Mouse (Mus musculus) liver, embryonic 15.5 days (tissue): ENCODE measurements around the gene Commd3. TPM values are rescaled to one million over a fixed set of nuclear protein-coding genes. Genes with fewer than 3 reads are reported as not detected.

Experiments
- ATAC-seq: fragments of 200-750 bp; cut with Nextera tagmentation; 2 replicates; pipeline ENCODE4 v1.8.0; 2017; ENCODE audit warnings: moderate number of reproducible peaks, mild to moderate bottlenecking, moderate library complexity; ENCODE audit not compliant: insufficient read depth
- H3K27ac ChIP-seq: fragments of 300-500 bp; sonication (generic); replicated peaks from 2 replicates; pipeline ENCODE4 v1.5.1; 2015; ENCODE audit warnings: mild to moderate bottlenecking, inconsistent platforms
- H3K27me3 ChIP-seq: fragments of 300-500 bp; sonication (generic); 2 replicates; pipeline ENCODE4 v1.6.1; 2015; ENCODE audit warnings: mild to moderate bottlenecking, inconsistent platforms
- H3K36me3 ChIP-seq: fragments of 300-500 bp; sonication (generic); replicated peaks from 2 replicates; pipeline ENCODE4 v1.6.1; 2015; ENCODE audit warnings: moderate library complexity, mild to moderate bottlenecking, inconsistent platforms
- H3K4me1 ChIP-seq: fragments of 300-500 bp; sonication (generic); replicated peaks from 2 replicates; pipeline ENCODE4 v1.6.1; 2015; ENCODE audit warnings: inconsistent platforms
- H3K4me2 ChIP-seq: fragments of 300-500 bp; sonication (generic); 2 replicates; pipeline ENCODE4 v1.6.1; 2015; ENCODE audit warnings: moderate library complexity, mild to moderate bottlenecking, inconsistent platforms
- H3K4me3 ChIP-seq: fragments of 300-500 bp; sonication (generic); replicated peaks from 2 replicates; pipeline ENCODE4 v1.5.1; 2015; ENCODE audit warnings: mild to moderate bottlenecking, inconsistent platforms
- H3K9ac ChIP-seq: fragments of 300-500 bp; sonication (generic); 2 replicates; pipeline ENCODE4 v1.6.1; 2015; ENCODE audit warnings: moderate library complexity, mild to moderate bottlenecking, inconsistent platforms
- H3K9me3 ChIP-seq: fragments of 300-500 bp; sonication (generic); replicated peaks from 2 replicates; pipeline ENCODE4 v1.6.1; 2016; ENCODE audit warnings: inconsistent platforms
- WGBS: fragments of 180-500 bp; shearing (Covaris S2); methylation state at CpG from one replicate; pipeline ENCODE4 v1.1.7; 2015; ENCODE audit warnings: mixed read lengths; ENCODE audit not compliant: insufficient replicate concordance; 5-methylcytosine and 5-hydroxymethylcytosine counted together
- polyA plus RNA-seq: library from polyadenylated mRNA; unstranded; fragments of >200 nt; fragmentation: Nextera tagmentation; extraction: Ambion mirVana; gene quantifications from 2 replicates; pipeline ENCODE4 v1.2.1, GENCODE M21; 2015

Commd3 gene
- polyA plus RNA-seq, 1 experiment from 2014 or later, result 85.1 TPM

DNA sequence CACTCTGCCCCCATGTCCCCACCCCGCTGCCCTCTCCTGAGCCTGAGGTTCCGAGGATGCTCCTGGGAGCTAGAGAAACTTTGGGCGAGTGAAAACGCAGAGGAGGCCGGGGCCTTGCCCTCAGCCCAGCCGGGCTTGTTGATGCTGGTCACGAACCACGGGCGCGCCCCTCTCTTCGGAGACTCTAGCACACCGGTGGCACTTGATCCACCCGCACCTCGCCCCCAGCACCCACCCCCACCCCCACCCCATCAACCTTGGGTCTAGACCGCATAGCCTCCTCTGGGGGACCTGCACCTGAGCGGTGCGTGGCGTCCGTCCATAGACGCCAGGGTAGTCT is 22.4 kb downstream of the Commd3 start:
- no peak overlapping the region for H3K27ac ChIP-seq
- H3K27me3 ChIP-seq, result peaks cover 94% of the 10 kb centered on the region
- H3K36me3 ChIP-seq, result no peaks in the 10 kb centered on the region
- peak overlapping the region; percentile 57 for H3K9ac ChIP-seq
- WGBS, result 2% methylated on average over 20 of the region's 20 CpGs
- peak overlapping the region; percentile 83 for H3K4me2 ChIP-seq
- ATAC-seq, result 0 out of 2 replicates have a peak, but pooled peaks have one; percentile 4
- H3K4me1 ChIP-seq, result peaks cover 14% of the 10 kb centered on the region
- no peaks in the 10 kb centered on the region for H3K9me3 ChIP-seq
- peak overlapping the region; percentile 61 for H3K4me3 ChIP-seq

DNA sequence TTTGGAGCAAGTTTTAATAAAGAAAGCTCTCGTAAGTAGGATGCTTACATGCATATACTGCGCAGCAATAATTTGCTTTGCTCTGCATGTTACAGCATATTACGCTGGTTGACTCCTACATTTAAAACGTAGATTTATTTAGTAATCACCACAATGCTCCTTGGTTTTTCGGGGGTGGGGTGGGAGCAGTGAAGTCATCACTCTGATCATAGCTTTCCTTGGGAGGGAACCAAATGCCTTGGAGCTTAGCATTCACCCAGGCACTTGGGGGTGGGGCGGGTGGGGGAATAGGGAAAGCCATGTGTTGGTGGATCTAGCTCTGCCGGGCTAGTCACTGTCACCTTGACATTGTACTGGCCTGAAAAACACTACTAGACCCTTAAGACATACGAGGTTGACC is 23.0 kb downstream of the Commd3 start:
- Histone ChIP-seq H3K4me3 (peak overlapping the region; percentile 61; the same call in 1 of the 2 replicates), H3K27ac (no peak overlapping the region), H3K4me2 (0 out of 2 replicates have a peak overlapping the region, but pooled peaks have one; percentile 83), H3K9ac (no peak overlapping the region), H3K36me3 (no peaks in the 10 kb centered on the region), H3K27me3 (peaks cover 94% of the 10 kb centered on the region), H3K4me1 (peaks cover 8% of the 10 kb centered on the region), H3K9me3 (no peaks in the 10 kb centered on the region)
- ATAC-seq, result no peak
- WGBS, result 5% methylated on average over 8 of the region's 8 CpGs

DNA sequence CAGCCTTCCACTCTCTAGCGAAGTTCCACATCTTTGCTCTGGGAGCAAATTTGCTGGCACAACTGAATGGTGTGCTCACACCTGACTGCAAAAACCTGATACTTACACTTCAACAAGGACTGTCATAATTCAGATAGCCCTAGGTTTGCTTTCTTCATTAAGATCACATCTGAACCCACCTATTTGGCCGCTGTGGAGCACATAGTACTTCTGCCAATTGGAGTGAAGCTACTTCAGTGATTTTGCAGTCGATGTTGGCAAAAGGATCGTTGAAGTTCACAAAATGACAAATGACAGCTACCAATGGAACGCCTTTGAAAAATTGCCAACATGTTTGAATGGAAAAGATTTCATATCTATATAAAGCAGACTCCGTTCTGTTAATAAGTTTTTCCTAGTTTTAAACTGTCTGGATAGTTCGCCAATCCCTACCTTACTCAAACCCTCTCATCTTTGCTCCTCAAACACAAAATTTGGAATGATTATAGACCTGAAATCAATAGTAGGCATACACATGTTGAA is 23.5 kb downstream of the Commd3 start:
- H3K4me2 ChIP-seq, result no peak overlapping the region
- WGBS, result 5% methylated on average over 7 of the region's 7 CpGs
- H3K27me3 ChIP-seq, result peaks cover 94% of the 10 kb centered on the region
- ATAC-seq, result no peak
- H3K9me3 ChIP-seq, result no peaks in the 10 kb centered on the region
- H3K36me3 ChIP-seq, result no peaks in the 10 kb centered on the region
- 0 out of 2 replicates have a peak, but pooled peaks cover 4% of the 10 kb centered on the region for H3K4me1 ChIP-seq
- H3K27ac ChIP-seq, result no peak overlapping the region
- no peak overlapping the region for H3K4me3 ChIP-seq
- H3K9ac ChIP-seq, result no peak overlapping the region

DNA sequence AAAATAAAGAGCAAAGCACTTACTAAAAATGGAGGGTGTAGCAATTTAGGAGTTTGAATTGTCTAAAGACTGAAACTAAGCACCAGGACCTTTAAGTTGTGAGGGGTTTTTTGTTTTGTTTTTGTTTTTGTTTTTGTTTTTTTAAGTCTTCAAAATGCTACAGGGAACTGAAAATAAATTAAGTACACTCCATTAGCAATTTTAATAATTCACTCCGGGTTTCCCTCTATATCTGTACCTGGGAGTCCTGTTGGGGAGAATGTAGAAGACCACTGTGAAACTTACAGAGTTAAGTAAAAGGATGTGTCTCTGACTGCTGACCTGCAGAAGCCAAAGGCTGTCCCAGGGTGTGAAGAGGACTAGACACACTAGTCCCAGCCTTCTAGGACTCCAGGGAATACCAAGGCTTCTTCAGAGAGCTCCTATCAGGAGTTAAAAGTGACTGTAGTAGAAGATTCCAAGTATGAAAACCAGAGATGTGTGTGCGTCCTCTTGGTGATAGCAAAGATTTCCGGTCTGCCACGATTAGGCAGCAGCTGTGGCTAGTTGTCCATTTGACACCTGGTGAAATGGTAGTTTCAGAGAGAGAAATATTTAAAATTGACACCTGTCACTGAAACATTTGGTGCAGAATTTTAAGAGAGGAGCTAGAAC is 25.5 kb downstream of the Commd3 start:
- no peak overlapping the region for H3K4me3 ChIP-seq
- H3K4me2 ChIP-seq, result no peak overlapping the region
- no peaks in the 10 kb centered on the region for H3K9me3 ChIP-seq
- no peak overlapping the region for H3K9ac ChIP-seq
- peaks cover 90% of the 10 kb centered on the region for H3K27me3 ChIP-seq
- WGBS, result under 1% methylated on average over 4 of the region's 4 CpGs
- H3K4me1 ChIP-seq, result 0 out of 2 replicates have a peak, but pooled peaks cover 4% of the 10 kb centered on the region
- no peak for ATAC-seq
- no peak overlapping the region for H3K27ac ChIP-seq
- H3K36me3 ChIP-seq, result no peaks in the 10 kb centered on the region

DNA sequence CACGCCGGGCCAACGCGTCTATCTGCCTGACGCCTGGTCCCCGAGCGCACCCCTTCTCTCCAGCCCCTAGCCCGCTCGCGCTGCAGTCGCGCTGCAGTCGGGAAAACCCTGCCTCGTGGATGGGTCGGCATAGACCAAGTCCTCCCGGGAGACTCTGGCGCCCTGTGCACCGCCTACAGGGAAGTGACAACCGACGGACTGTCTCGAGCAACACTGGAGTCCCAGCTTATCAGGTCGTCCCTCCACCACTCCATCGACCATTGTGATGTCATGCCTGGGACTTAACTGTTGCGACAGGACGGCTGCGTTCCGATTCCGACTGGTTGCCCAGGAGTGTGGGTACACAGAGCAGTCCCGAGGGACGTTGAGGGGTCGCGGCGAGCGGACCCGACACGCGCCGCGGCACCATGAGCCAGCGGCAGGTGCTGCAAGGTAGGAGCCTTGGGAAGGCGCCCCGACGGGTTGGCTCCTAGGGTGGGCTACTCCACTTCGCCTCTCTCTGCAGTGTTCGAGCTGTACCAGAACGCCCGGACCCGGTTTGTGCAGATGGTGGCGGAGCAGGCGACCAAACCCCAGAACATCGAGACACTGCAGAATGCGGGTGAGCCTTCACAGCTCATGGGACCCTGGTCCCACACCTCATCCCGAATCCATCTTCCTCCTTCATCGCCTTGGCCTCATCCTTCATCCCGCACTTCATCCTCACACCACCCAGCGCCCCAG is 26.6 kb downstream of the Commd3 start:
- peak overlapping the region; percentile 18; the same call in 1 of the 2 replicates for H3K4me2 ChIP-seq
- no peaks in the 10 kb centered on the region for H3K36me3 ChIP-seq
- H3K27me3 ChIP-seq, result peaks cover 84% of the 10 kb centered on the region
- no peak for ATAC-seq
- 1% methylated on average over 56 of the region's 56 CpGs for WGBS
- H3K4me3 ChIP-seq, result 0 out of 2 replicates have a peak overlapping the region, but pooled peaks have one; percentile 12
- no peak overlapping the region for H3K9ac ChIP-seq
- 0 out of 2 replicates have a peak, but pooled peaks cover 4% of the 10 kb centered on the region for H3K4me1 ChIP-seq
- no peak overlapping the region for H3K27ac ChIP-seq
- no peaks in the 10 kb centered on the region for H3K9me3 ChIP-seq

DNA sequence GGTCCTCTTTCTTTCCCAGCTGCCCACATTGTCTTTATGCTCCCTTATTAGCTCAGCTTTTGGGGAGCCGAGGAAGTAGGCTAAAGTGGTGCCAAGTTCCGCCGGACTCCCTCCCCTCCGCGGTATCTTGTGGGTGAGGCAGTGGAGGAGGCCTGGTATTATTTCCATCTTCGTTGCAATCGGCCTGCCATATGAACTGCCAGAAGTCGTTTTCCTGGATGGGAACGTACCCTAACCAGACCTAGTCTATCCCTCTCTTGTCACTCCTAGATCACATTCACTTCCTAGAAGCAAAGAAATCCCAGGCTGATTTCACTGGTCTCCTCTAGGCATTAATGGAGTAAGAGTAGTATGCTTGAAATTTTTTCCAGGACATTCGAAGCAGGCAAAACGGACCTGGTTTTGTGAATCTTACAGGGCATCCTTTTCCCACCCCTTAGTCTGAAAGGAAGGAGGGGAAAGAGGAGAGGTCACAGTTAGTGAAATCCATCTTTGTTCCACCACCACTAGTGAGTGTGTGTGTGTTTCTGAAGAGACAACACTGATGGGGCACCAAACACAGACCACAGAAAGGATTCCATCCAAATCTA is 27.3 kb downstream of the Commd3 start:
- Histone ChIP-seq H3K9ac (no peak overlapping the region), H3K36me3 (no peaks in the 10 kb centered on the region), H3K9me3 (no peaks in the 10 kb centered on the region), H3K4me2 (no peak overlapping the region), H3K4me3 (no peak overlapping the region), H3K27me3 (peaks cover 82% of the 10 kb centered on the region), H3K27ac (no peak overlapping the region), H3K4me1 (0 out of 2 replicates have a peak, but pooled peaks cover 4% of the 10 kb centered on the region)
- ATAC-seq, result no peak
- 2% methylated on average over 11 of the region's 11 CpGs for WGBS

DNA sequence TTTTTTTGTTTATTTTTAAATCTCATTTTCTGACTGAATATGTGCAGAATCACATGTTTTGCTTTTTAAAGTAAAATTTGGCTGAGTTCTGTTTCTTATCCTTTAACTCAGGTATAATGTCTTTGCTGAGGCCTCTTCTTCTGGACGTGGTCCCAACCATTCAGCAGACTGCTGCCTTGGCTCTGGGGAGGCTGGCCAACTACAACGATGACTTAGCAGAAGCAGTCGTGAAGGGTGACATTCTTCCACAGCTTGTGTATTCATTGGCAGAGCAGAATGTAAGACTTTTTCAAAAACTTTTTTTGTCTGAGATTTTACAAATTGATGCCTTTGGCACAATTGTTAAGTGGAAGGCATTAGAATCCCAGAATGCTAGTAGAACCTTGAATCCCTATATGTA is 38.2 kb downstream of the Commd3 start:
- H3K4me1 ChIP-seq, result no peaks in the 10 kb centered on the region
- no peak overlapping the region for H3K4me3 ChIP-seq
- WGBS, result 35% methylated on average over 3 of the region's 3 CpGs
- H3K4me2 ChIP-seq, result no peak overlapping the region
- H3K36me3 ChIP-seq, result no peaks in the 10 kb centered on the region
- no peaks in the 10 kb centered on the region for H3K27me3 ChIP-seq
- H3K9ac ChIP-seq, result no peak overlapping the region
- H3K9me3 ChIP-seq, result no peaks in the 10 kb centered on the region
- H3K27ac ChIP-seq, result no peak overlapping the region
- ATAC-seq, result no peak

DNA sequence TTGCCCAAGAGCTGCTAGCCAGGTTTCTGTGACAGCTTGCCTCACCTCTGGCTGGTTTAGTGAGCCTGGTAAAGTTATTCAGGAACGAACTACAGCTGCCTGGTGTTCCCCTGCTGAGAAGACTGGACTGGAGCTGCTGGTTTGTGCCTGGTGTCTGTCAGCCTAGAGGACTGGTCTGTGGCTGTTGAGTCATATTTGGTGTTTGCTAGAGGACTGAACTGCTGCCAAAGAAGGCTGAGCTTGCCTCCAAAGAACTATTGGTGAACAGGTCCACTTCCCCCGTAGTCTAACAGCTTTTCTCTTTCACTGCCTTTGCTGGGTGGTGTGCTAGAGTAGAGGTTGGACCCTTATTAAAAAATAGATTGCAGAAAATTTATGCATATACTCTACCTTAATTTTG is 40.9 kb downstream of the Commd3 start:
- no peak overlapping the region for H3K4me2 ChIP-seq
- WGBS, result 55% methylated on average over 2 of the region's 2 CpGs
- ATAC-seq, result no peak
- no peak overlapping the region for H3K4me3 ChIP-seq
- no peaks in the 10 kb centered on the region for H3K27me3 ChIP-seq
- H3K9ac ChIP-seq, result no peak overlapping the region
- no peaks in the 10 kb centered on the region for H3K4me1 ChIP-seq
- no peak overlapping the region for H3K27ac ChIP-seq
- no peaks in the 10 kb centered on the region for H3K9me3 ChIP-seq
- H3K36me3 ChIP-seq, result no peaks in the 10 kb centered on the region

DNA sequence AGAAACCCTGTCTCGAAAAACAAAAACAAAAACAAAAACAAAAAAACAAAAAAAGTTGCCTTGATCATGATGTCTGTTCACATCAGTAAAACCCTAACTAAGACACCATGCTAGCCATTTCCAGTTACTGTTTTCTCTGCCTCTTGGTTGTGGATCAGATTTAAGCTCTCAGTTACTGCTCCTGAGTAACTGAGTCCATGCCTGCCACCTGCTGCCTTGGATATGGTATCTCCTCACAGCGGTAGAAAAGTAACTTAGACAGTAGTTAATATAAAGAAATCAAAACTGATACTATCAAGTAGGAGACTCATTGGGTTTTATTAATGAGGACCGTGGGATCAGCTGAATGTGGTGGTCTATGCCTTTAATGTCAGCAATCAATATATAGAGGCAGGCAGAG is 42.2 kb downstream of the Commd3 start:
- WGBS, result 42% methylated on average over 3 of the region's 3 CpGs
- Histone ChIP-seq H3K4me2 (no peak overlapping the region), H3K36me3 (no peaks in the 10 kb centered on the region), H3K4me1 (no peaks in the 10 kb centered on the region), H3K4me3 (no peak overlapping the region), H3K27ac (no peak overlapping the region), H3K27me3 (no peaks in the 10 kb centered on the region), H3K9ac (no peak overlapping the region), H3K9me3 (no peaks in the 10 kb centered on the region)
- no peak for ATAC-seq

DNA sequence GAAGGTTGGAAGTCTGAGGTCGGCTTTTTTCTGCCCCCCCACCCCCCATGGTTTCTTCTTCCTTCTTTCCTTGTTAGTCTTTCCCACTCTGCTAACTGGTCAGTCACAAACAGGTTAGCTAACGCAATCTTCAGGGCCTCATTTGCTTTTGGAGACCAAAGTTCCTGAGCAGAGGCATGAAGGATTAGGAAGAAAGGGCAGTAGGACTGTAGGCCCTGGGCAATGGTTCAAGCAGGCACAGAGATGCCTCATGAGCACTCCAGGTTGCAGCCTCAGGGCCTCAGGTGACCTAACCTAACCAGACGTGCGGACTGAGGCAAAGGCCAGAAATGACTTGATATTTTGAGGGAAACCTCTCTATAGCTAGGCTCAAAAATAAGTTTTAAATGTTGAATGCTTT is 46.3 kb downstream of the Commd3 start:
- ATAC-seq, result no peak
- no peak overlapping the region for H3K4me3 ChIP-seq
- no peaks in the 10 kb centered on the region for H3K4me1 ChIP-seq
- no peak overlapping the region for H3K4me2 ChIP-seq
- H3K27ac ChIP-seq, result no peak overlapping the region
- no peaks in the 10 kb centered on the region for H3K9me3 ChIP-seq
- no peaks in the 10 kb centered on the region for H3K27me3 ChIP-seq
- H3K9ac ChIP-seq, result no peak overlapping the region
- H3K36me3 ChIP-seq, result no peaks in the 10 kb centered on the region
- 64% methylated on average over 4 of the region's 4 CpGs for WGBS

DNA sequence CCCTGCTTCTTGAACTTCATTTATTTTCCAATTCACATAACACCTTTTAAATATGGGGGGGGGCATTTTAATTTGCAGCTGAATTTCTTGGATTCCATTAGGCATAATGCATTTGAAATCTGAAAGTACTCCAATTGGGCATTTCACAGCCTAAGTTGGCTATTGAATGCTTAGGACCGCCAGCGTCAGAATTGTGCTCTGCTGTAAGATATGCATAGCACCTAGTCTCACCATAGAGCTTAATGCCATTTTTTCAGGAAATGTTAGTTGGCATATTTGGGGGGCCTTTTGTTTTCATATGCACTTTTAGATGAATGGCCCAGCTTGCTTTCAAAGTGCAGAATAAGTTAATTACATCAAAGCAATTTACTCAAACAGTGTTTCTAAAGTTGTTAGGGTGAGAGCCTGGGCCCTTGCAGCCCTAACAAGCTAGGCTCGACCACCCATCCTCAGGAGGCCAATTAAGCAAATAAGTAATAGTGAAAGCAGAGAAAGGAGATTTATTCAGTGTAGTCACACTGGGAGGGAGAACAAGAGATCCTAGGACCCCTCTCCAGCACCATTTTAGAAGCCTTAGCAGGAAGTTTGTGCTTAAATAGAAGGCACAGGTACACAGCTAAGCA is 50.1 kb downstream of the Commd3 start:
- ATAC-seq, result no peak
- WGBS, result 50% methylated on average over 3 of the region's 3 CpGs
- Histone ChIP-seq H3K27me3 (no peaks in the 10 kb centered on the region), H3K4me3 (no peak overlapping the region), H3K36me3 (no peaks in the 10 kb centered on the region), H3K27ac (no peak overlapping the region), H3K4me2 (no peak overlapping the region), H3K9ac (no peak overlapping the region), H3K4me1 (no peaks in the 10 kb centered on the region), H3K9me3 (no peaks in the 10 kb centered on the region)
